Mouse (Mus musculus): ENCODE results near the gene Gm765.

DNA sequence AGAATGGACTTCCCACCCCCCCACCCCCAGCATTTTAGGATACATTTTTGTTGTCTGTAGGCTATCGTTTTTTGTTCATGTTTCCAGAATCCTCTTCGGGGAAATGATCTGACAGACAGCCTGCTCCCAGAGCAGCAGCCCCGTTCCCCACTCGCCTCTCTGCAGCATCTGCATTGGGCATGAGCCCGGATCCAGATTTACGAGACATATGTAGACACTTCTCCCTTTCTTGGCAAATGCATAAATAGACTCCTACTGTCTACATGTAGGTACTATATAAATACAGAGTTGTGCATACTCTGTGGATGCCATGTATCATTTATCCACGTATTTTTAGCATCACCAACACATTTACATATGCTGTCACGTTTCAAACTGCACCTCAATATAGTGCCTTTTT, 42.9 kb upstream of the Gm765 start:
- no peak for TF ChIP-seq POLR2A (IDR thresholded peaks at IDR 0.05; ENCODE audit: insufficient read depth, low read depth, low read length)
- no peak for TF ChIP-seq CTCF (IDR thresholded peaks at IDR 0.05; ENCODE audit: insufficient read depth, low read depth, low read length)
